8 mouse cellular contexts compared by ENCODE assay signal in the genomic region with DNA sequence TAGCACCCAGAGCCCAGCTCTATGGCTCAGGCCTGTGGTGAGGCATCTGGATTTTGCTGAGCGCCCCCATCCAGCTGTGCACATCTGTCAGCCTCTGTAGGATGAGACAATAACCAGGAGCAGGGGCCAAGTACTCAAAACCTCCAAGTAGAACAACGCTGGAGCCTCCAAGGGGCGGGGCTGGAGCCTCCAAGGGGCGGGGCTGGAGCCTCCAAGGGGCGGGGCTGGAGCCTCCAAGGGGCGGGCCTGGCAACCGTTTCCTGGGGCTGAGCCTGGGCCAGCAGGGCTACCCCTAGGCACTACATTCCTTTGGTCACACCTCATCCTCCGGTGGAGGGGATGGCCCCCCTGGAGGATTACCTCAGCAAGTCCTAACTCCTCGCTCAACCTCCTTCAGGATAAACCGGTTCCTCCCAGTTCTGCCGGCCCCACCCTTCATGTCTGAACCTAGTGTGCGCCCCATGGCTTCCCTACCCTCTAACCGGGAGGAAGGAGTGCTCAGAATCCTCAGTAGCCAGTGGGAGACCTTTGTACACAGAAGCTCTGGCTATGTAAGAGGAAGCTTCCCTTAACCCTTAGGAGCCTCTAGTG. TPM values are rescaled to one million over a fixed set of nuclear protein-coding genes. Genes with fewer than 3 reads are reported as not detected.
DNase-seq lines count a peak whose midpoint lies in the region; ATAC-seq and TF ChIP-seq lines count a peak whose summit lies in the region.

No protein-coding gene starts in this region.

- peak; percentile 31; the same call in 1 of the 2 replicates for ATAC-seq in hindbrain, embryonic 16.5 days
- ATAC-seq in liver, embryonic 13.5 days (ENCODE audit: low read depth) = peak; percentile 71

- TF ChIP-seq POLR2A in small intestine, adult 2 months (IDR thresholded peaks at IDR 0.05; ENCODE audit: low read depth, low read length) = no peak

- no peaks in the 10 kb centered on the region for H3K9me3 ChIP-seq in hindbrain, embryonic 16.5 days (ENCODE audit: control insufficient read depth, low read length)
- no peaks in the 10 kb centered on the region for H3K9me3 ChIP-seq in liver, embryonic 13.5 days (replicated peaks)

- intact Hi-C loops in left cerebral cortex, postnatal 25 days (cut with DNase I) = no loop called here

- H3K9ac ChIP-seq in hindbrain, embryonic 16.5 days (ENCODE audit: low read depth, low read length) = no peak overlapping the region
- H3K9ac ChIP-seq in liver, embryonic 13.5 days = peak overlapping the region; percentile 27

- H3K36me3 ChIP-seq in hindbrain, embryonic 16.5 days (ENCODE audit: control insufficient read depth, insufficient read depth, low read length) = no peaks in the 10 kb centered on the region
- no peaks in the 10 kb centered on the region for H3K36me3 ChIP-seq in liver, embryonic 13.5 days
- H3K36me3 ChIP-seq in small intestine, adult 2 months (ENCODE audit: control insufficient read depth, insufficient read depth, low read length) = no peaks in the 10 kb centered on the region

- peaks cover 10% of the 10 kb centered on the region for H3K4me1 ChIP-seq in hindbrain, embryonic 16.5 days (ENCODE audit: control insufficient read depth, insufficient read depth, low read depth, low read length)
- peaks cover 63% of the 10 kb centered on the region for H3K4me1 ChIP-seq in liver, embryonic 13.5 days (replicated peaks)
- peaks cover 14% of the 10 kb centered on the region for H3K4me1 ChIP-seq in small intestine, adult 2 months (ENCODE audit: control insufficient read depth, insufficient read depth, insufficient read length, low read length)

- H3K4me2 ChIP-seq in hindbrain, embryonic 16.5 days (ENCODE audit: low read length) = no peak overlapping the region
- peak overlapping the region; percentile 59 for H3K4me2 ChIP-seq in liver, embryonic 13.5 days

- no peak overlapping the region for H3K27ac ChIP-seq in hindbrain, embryonic 16.5 days (ENCODE audit: low read depth, low read length)
- peak overlapping the region; percentile 71 for H3K27ac ChIP-seq in liver, embryonic 13.5 days
- H3K27ac ChIP-seq in small intestine, adult 2 months (ENCODE audit: insufficient read depth, low read depth, low read length) = peak overlapping the region; percentile 29

- 12% methylated on average over 12 of the region's 13 CpGs for WGBS in hindbrain, embryonic 16.5 days
- WGBS in liver, embryonic 13.5 days (ENCODE audit: insufficient replicate concordance) = 2% methylated on average over 13 of the region's 13 CpGs
- WGBS in small intestine, adult 2 months = 5% methylated on average over 13 of the region's 13 CpGs

- no peak for TF ChIP-seq CTCF in small intestine, adult 2 months (IDR thresholded peaks at IDR 0.05; ENCODE audit: extremely low read depth, insufficient read length, insufficient replicate concordance, low read depth, low read length)

- H3K27me3 ChIP-seq in hindbrain, embryonic 16.5 days (replicated peaks; ENCODE audit: control insufficient read depth, insufficient read depth, low read length) = no peaks in the 10 kb centered on the region
- H3K27me3 ChIP-seq in liver, embryonic 13.5 days = peaks cover 11% of the 10 kb centered on the region; the same call in 1 of the 2 replicates
- H3K27me3 ChIP-seq in small intestine, adult 2 months (ENCODE audit: control insufficient read depth, insufficient read depth, low read length) = no peaks in the 10 kb centered on the region; the same call in 1 of the 2 replicates

- DNase-seq in CD8-positive naive resting alpha-beta T cell, adult 2 months (ENCODE audit: low read depth in 2 of 2, low spot score in 2 of 2) = peak; percentile 64 to 65
- DNase-seq in adrenal gland, postnatal 10 days = peak; percentile 80
- peak; percentile 73 for DNase-seq in gastrocnemius, adult 18-20 months (ENCODE audit: low spot score)
- DNase-seq in liver, embryonic 13.5 days = peak; percentile 66
- DNase-seq in left cerebral cortex, postnatal 25 days (ENCODE audit: low spot score in 2 of 2) = no peak
- DNase-seq in layer of hippocampus, adult 8-10 months (ENCODE audit: low spot score in 2 of 2) = no peak

- H3K4me3 ChIP-seq in hindbrain, embryonic 16.5 days (ENCODE audit: low read length) = no peak overlapping the region
- peak overlapping the region; percentile 29 for H3K4me3 ChIP-seq in liver, embryonic 13.5 days (replicated peaks)
- peak overlapping the region; percentile 41 for H3K4me3 ChIP-seq in small intestine, adult 2 months (ENCODE audit: low read depth, low read length)

RNA-seq across cellular contexts. Expression of a gene that starts 30.0 kb away (rescaled TPM):
- 10 to 100 TPM; 21.3 TPM for total RNA-seq in adrenal gland, postnatal 10 days (2021)
- total RNA-seq in gastrocnemius, adult 18-20 months (2021) = 1 to 10 TPM; 2.5 to 3.6 TPM
- 3.7 and 5.1 TPM in 2 replicates for polyA plus RNA-seq in hindbrain, embryonic 16.5 days (2015; fragmentation: Nextera tagmentation; extraction: Ambion mirVana)
- polyA plus RNA-seq in liver, embryonic 13.5 days (2015; fragmentation: Nextera tagmentation; extraction: Ambion mirVana) = 1.2 and 1.3 TPM in 2 replicates
- polyA plus RNA-seq in small intestine, adult 2 months (2012; rRNA removed) = 2.8 and 3.7 TPM in 2 replicates
- total RNA-seq in left cerebral cortex, postnatal 25 days (2021) = 10 to 100 TPM; 42.3 to 42.7 TPM
- 10 to 100 TPM; 24.6 to 31.4 (median 28.1) TPM for total RNA-seq in layer of hippocampus, adult 8-10 months (2022)

RNA-seq across cellular contexts. Expression of a gene that starts 33.7 kb away (rescaled TPM):
- 10 to 100 TPM; 37.3 to 48.9 TPM for total RNA-seq in adrenal gland, postnatal 10 days (2021)
- 1 to 10 TPM; 3.9 to 5.6 TPM for total RNA-seq in gastrocnemius, adult 18-20 months (2021)
- polyA plus RNA-seq in hindbrain, embryonic 16.5 days (2015; fragmentation: Nextera tagmentation; extraction: Ambion mirVana) = 3.0 and 3.9 TPM in 2 replicates
- 20.3 and 23.1 TPM in 2 replicates for polyA plus RNA-seq in liver, embryonic 13.5 days (2015; fragmentation: Nextera tagmentation; extraction: Ambion mirVana)
- polyA plus RNA-seq in small intestine, adult 2 months (2012; rRNA removed) = 10.8 and 11.2 TPM in 2 replicates
- total RNA-seq in left cerebral cortex, postnatal 25 days (2021) = 1 to 10 TPM; 2.7 TPM
- total RNA-seq in layer of hippocampus, adult 8-10 months (2022) = 1 to 10 TPM; 1.9 to 4.8 (median 3.0) TPM

Comparison
In these comparisons a context has a peak if more than half of its experiments do, and no peak if none do; other contexts are left out.
1. DNase-seq: peak in CD8-positive naive resting alpha-beta T cell, adult 2 months (2 of 2), adrenal gland, postnatal 10 days (single experiment), gastrocnemius, adult 18-20 months (single experiment) and liver, embryonic 13.5 days (single experiment); none in left cerebral cortex, postnatal 25 days (0 of 2) and layer of hippocampus, adult 8-10 months (0 of 2).
2. RNA of a gene that starts 30.0 kb away (total RNA-seq): 42.3 to 42.7 TPM in left cerebral cortex, postnatal 25 days, 24.6 to 31.4 TPM in layer of hippocampus, adult 8-10 months and 21.3 TPM in adrenal gland, postnatal 10 days; 2.5 to 3.6 TPM in gastrocnemius, adult 18-20 months; every median in the first group is over 4 times any median in the second.
3. RNA of a gene that starts 33.7 kb away (total RNA-seq): 37.3 to 48.9 TPM in adrenal gland, postnatal 10 days; 3.9 to 5.6 TPM in gastrocnemius, adult 18-20 months, 1.9 to 4.8 TPM in layer of hippocampus, adult 8-10 months and 2.7 TPM in left cerebral cortex, postnatal 25 days; every median in the first group is over 4 times any median in the second.